Mouse (Mus musculus) right cerebral cortex, postnatal 14 days (tissue): ENCODE results near the gene Tmed2.
A peak's percentile ranks its signal among the peaks of the same experiment; 100 is the strongest.
"Not testable (repeated sequence)": the region's sequence is repeated elsewhere in the genome, so short reads cannot be mapped to it uniquely, and the experiment has no call there.

ENCODE experiments used
- DNase-seq: peaks from one replicate; pipeline ENCODE4 v3.0.0; 2022

Gene Tmed2

GRCm38 (mm10) chr5:124578633-124579317, 38.3 kb downstream of the Tmed2 start, which contains the start of the genes Eif2b1 and Gtf2h3:
Gene Eif2b1 (minus strand): TSS chr5:124579131.
Gene Gtf2h3 (plus strand): TSS chr5:124579140.
- DNase-seq, result peak; percentile 95

DNA sequence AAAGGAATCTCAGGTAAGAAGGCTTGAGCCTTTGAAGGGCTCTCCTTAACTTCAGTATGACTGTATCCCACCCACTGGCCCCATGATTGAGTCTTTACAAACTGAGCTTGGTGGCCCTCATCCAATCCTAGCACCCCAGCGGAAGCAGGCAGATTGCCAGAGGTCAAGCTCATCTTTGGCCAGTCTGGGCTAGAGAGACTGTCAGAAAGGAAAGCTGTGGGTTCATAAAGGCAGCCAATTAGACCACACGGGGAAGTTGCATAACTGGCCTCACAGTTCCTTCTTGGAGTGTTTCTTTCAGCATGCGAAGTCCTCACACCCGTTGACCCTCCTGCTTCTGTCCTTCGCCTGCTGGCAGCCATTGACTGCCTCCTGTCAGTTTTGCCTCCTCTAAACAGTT, 42.0 kb downstream of the Tmed2 start:
- no peak for DNase-seq

GRCm38 (mm10) chr5:124592768-124593167, 52.3 kb downstream of the Tmed2 start:
- DNase-seq, result no peak

- DNase-seq, result peak; percentile 86
These were observed 58.0 kb downstream of the Tmed2 start for GRCm38 (mm10) chr5:124598224-124599174.

DNA sequence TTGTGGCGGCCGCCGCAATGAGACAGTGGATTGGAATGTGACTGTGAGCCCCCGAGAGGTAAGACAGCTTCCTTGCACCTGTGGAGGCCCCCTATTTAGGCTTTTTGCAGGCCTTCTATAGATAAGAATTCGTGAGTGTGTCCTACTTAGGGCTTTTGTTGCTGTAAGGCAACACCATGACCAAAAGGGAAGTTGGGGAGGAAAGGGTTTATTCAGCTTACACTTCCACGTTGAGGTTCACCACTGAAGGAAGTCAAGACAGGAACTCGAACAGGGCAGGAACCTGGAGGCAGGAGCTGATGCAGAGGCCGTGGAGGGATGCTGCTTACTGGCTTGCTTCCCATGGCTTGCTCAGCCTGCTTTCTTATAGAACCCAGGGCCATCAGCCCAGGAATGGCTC, 59.2 kb downstream of the Tmed2 start:
- DNase-seq, result not testable (repeated sequence)
